Mouse (Mus musculus): Measurements from ENCODE around the gene Mgat5. TPM values are rescaled to one million over a fixed set of nuclear protein-coding genes. Genes with fewer than 3 reads are reported as not detected.

Gene Mgat5
- total RNA-seq, 2 experiments from 2014 or later: 11.8 to 13.5 TPM

DNA sequence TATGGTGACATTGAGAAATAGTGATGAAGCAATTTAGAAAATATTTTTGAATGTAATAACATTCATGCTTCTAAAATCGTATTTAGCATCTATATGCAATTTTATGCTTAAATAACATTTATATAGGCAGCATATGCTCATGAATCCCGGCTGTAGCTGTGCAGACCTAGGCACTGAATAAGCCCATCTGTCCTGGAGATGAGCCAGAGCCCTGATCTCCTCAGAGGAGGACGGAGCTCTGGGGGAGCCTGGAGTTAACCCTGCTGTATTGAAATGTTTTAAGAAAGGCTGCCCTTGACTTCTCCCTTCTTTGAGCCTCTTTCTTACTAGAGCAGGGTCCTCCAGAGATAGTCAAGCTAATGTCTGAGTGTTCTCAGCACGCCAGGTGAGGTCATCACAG lies 217.8 kb downstream of the Mgat5 start:
- no peak for DNase-seq (ENCODE audit: low spot score in 2 of 2)

GRCm38 (mm10) chr1:127425021-127425532 lies 220.3 kb downstream of the Mgat5 start:
- no peak for DNase-seq (ENCODE audit: low spot score in 2 of 2)

- no peak for DNase-seq (ENCODE audit: low spot score in 2 of 2)
Observed at GRCm38 (mm10) chr1:127430290-127430689, 225.5 kb downstream of the Mgat5 start.

DNA sequence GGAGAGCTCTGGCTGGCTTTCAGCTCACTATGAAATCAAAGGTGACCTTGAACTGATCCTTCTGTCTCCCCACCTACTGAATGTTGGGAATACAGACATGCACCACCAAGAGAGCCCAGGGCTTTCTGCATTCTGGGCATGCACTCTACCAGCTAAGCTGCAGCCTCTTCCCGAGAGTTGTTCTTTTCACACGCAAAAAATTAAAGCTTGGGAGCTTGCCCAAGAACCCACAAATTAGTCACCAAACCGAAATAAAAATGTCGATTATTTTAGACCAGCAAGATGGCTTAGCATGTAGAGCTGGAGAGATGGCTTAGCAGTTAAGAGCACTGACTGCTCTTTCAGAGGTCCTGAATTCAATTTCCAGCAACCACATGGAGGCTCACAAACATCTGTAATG lies 230.0 kb downstream of the Mgat5 start:
- no peak for DNase-seq (ENCODE audit: low spot score in 2 of 2)

GRCm38 (mm10) chr1:127437091-127437490 lies 232.3 kb downstream of the Mgat5 start:
- DNase-seq (ENCODE audit: low spot score in 2 of 2): no peak

- DNase-seq (ENCODE audit: low spot score in 2 of 2): no peak
Observed at GRCm38 (mm10) chr1:127439452-127439891, 234.7 kb downstream of the Mgat5 start.

- DNase-seq (ENCODE audit: low spot score in 2 of 2): no peak
Observed at GRCm38 (mm10) chr1:127441007-127441406, 236.2 kb downstream of the Mgat5 start.

GRCm38 (mm10) chr1:127441736-127442135 lies 236.9 kb downstream of the Mgat5 start:
- DNase-seq (ENCODE audit: low spot score in 2 of 2): no peak

DNA sequence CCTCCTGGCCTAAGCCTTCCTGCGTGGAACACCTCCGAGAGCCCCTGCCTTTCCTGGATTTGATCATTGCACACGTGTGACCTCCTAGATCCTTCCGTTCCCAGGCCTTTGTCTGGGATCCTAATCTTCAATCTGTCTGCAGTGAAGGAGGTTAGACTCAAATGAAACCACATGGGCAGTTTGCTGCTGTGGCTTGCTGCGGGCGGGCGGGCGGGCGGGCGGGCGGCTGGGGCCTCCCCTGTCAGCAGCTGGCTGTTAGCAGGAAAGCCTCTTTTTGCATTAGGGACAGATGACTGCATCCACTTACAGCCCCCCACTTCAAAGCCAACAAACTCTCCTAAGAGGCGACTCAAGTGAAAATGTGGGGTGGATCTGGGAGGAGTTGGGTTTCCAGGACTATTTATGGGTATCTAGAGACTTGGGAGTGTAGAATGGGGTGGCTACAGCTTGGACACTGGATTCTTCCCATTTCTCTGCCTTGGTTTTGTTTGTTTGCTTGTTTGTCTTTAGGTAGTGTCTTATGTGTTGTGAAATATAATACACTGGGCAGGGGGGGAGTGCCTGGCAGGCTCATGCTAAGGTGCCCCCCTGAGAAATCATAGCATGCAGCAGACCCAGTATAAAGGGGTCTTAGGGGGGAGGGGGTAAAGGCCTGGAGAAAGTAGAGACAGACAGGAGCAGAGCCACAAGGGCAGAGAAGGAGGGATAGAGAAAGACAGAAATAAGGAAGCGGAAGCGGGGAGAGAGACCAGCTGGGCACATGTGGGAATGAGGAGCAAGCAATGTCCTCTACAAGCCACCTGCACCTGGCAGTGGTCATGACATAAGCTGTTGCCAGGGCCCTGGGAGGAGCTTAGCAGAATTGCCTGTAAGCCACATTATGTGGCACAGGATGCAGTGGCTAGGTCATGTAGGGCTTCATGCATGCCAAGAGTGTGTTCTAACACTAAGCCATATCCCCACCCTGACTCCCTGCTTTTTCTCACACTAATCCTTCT lies 238.4 kb downstream of the Mgat5 start:
- DNase-seq (ENCODE audit: low spot score in 2 of 2): no peak

DNA sequence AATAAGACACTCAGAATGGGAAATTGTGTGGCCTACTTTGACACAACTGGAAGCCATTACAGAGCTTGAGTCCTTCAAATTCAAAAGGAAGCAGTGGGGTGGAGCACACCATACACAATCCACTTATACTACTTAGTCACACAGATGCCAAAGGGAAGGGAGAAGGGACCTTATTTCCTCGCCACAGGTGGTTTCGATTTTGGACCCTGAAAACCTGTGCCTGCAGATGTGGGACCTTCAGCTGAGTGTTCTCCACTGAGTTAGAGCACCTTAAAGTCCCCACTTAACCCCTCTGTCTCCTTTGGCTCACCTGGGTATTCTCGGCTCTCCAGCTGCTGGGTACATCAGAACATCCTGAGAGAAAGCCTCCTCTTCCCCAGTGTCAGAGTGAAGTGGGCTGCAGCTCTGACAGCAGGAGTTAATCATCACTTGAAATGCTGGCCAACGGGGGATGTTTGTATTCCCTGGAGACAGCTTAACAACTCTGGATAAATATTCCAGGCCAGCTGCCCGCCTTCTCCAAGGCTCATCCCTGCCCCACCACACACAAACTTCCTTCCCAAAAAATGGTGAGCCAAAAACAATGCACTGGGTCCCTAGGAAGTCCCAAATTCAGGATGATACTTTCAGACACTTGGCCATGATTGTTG lies 240.1 kb downstream of the Mgat5 start:
- no peak for DNase-seq (ENCODE audit: low spot score in 2 of 2)

DNA sequence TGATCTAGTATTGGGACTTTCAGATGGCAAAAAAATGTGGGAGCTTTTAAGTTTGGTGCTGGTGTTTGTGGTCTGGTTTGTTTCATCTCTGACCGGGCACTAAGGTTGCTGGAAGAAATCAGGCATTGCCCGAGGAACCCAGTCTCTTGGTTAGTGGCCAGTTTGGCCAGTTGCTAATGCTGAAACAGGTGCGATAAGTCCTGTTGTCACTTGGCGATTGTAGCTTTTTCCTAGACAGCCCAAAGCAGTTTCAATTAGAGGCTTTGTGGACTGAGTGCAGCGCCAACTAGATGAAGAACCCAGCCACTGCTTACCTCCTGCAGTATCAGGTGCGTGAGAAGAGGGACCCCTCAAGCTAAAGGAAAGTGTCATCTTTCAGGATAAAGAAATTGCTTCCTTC lies 248.6 kb downstream of the Mgat5 start:
- no peak for DNase-seq (ENCODE audit: low spot score in 2 of 2)

DNA sequence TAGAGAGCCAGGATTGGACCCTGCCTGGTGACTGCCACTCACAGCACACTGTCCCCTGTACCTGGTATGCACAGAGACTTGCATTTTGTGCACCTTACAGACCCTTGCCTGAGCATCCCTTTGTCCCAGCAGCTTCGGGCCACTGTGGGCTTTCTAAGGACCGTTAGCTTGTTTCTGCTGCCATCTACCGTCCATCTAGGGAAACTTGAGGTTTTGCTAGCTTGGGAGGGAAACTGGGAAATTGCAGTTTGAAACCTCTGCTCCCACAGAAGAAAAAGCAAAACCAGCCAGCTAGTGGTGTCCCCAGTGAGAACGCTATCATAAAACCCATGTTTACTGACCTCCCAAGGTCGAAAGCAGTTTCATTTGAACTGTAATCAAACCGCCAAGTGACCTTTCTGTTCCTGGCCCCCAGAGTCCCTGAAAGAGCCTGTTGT lies 254.2 kb downstream of the Mgat5 start:
- DNase-seq (ENCODE audit: low spot score in 2 of 2): peak; percentile 26 to 46

DNA sequence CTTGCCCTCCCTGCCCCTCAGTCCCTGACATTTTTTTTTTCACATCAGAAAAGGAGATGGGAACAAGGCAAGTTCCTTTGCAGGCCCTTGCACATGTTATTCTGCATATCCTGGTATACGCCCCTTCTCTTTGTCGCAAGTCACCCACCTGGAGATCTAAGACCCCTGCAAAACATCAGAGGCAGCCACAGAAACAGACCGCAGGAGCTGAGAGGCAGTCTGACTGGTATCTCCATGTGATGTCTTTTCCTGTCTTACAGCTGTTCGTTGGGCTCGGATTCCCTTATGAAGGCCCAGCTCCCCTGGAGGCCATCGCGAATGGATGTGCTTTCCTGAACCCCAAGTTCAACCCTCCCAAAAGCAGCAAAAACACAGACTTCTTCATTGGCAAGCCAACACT lies 254.8 kb downstream of the Mgat5 start:
- no peak for DNase-seq (ENCODE audit: low spot score in 2 of 2)

DNA sequence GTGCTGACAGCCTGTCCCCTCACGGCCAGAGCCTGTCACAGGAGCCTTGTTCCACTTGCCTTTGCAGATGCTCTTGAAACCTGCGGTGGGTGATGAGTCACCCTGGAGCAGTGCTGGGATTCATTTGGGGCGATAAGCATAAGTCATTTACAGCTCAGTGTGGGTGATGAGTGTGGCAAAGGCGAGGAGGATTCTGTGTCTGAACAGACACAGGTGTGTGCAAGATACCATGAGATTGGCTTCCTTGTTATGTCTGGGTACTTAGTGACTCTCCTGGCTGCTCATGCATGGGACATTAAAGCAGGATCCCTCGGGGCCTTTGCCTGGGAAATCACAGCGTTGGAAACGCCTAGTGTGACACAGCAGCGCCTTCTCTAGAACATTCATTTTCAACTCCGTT lies 256.2 kb downstream of the Mgat5 start:
- no peak for DNase-seq (ENCODE audit: low spot score in 2 of 2)

GRCm38 (mm10) chr1:127464041-127464440 lies 259.2 kb downstream of the Mgat5 start:
- DNase-seq (ENCODE audit: low spot score in 2 of 2): no peak

DNA sequence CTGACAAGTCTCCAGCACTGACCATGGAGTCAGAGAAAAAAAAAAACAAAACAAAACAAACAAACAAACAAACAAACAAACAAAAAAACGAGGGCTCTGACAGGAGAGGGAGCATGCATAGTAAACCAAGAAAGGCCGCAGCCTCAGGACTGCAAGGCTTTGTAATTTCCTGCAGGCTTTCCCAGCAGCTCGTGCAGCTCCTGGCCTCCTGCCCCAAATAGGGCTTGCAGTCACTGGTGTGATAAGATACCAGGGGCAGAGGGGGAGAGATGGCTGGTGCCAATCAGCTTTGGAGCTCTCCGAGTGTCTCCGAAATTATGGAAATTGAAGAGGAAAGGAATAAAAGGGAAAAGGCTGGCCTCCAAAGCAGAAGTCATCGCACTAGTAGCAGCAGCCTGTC lies 260.5 kb downstream of the Mgat5 start:
- DNase-seq (ENCODE audit: low spot score in 2 of 2): no peak

GRCm38 (mm10) chr1:127467238-127467637 lies 262.4 kb downstream of the Mgat5 start:
- no peak for DNase-seq (ENCODE audit: low spot score in 2 of 2)

GRCm38 (mm10) chr1:127470175-127470574 lies 265.4 kb downstream of the Mgat5 start:
- DNase-seq (ENCODE audit: low spot score in 2 of 2): no peak

GRCm38 (mm10) chr1:127475756-127476155 lies 270.9 kb downstream of the Mgat5 start:
- no peak for DNase-seq (ENCODE audit: low spot score in 2 of 2)

DNA sequence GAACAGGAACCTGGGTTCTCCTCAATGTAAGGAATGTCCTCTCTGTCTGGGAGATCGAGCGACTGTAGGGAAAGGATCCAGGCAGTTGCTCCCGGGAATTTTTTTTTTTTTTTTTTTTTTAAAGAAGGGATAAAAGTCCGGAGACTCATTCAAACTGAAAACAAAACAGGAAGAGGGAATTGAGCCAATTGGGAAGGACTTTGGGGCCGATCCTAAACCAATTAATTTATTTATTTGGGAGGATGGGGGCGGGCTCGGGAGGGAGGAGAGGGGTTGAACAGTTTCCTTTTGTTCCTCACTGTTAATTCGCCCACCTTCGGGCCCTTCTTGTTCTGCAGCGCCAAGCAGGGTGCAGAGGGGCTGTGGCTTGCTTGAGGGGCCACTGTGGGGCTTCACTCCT lies 278.1 kb downstream of the Mgat5 start:
- no peak for DNase-seq (ENCODE audit: low spot score in 2 of 2)

- DNase-seq (ENCODE audit: low spot score in 2 of 2): no peak
Observed at GRCm38 (mm10) chr1:127484188-127484587, 279.4 kb downstream of the Mgat5 start.

- DNase-seq (ENCODE audit: low spot score in 2 of 2): peak; percentile 36 to 65
Observed at GRCm38 (mm10) chr1:127484826-127485225, 280.0 kb downstream of the Mgat5 start.

All from adrenal gland, adult 18-20 months (tissue).